Comparison of ENCODE assay signal across 11 mouse cellular contexts in genomic region chr11:101679907-101680306, GRCm38 (mm10). TPM values are rescaled to one million over a fixed set of nuclear protein-coding genes. Genes with fewer than 3 reads are reported as not detected.
DNase-seq lines count a peak whose midpoint lies in the region; ATAC-seq and TF ChIP-seq lines count a peak whose summit lies in the region.
"Had no signal": no experiment of that assay in that cellular context is flagged by ENCODE, and none has a peak within 500 bp of the region (broad histone marks: within the 10 kb centered on the region; RNA-seq: fewer than 3 reads in every experiment).

No protein-coding gene starts in this region.

- no peak for TF ChIP-seq CTCF in kidney, adult 2 months (conservative IDR thresholded peaks at IDR 0.05; ENCODE audit: insufficient read depth, insufficient read length, low read depth, low read length)

- H3K27ac ChIP-seq in kidney, adult 2 months (ENCODE audit: insufficient read depth, low read depth, low read length) = peak overlapping the region; percentile 71
- peak overlapping the region; percentile 72 for H3K27ac ChIP-seq in heart, embryonic 10.5 days
- H3K27ac ChIP-seq: limb, embryonic 12.5 days; lung, embryonic 15.5 days had no signal

- H3K4me3 ChIP-seq in kidney, adult 2 months (ENCODE audit: insufficient read depth, low read depth, low read length) = no peak overlapping the region
- H3K4me3 ChIP-seq in heart, embryonic 10.5 days = no peak overlapping the region
- H3K4me3 ChIP-seq: limb, embryonic 12.5 days; lung, embryonic 15.5 days had no signal

- DNase-seq in kidney, adult 2 months = peak; percentile 77
- DNase-seq in kidney, adult 9 months = no peak
- DNase-seq in heart, embryonic 10.5 days (ENCODE audit: low spot score) = no peak
- DNase-seq in kidney, adult 8-10 months = peak; percentile 46 to 48
- DNase-seq in lung, postnatal 36 days = peak; percentile 81
- no peak for DNase-seq in gastrocnemius, postnatal 10 days
- DNase-seq: gastrocnemius, postnatal 36 days; thymus, postnatal 14 days had no signal

- no peaks in the 10 kb centered on the region for H3K36me3 ChIP-seq in kidney, adult 2 months (ENCODE audit: control insufficient read depth, insufficient read depth, low read length)
- H3K36me3 ChIP-seq in heart, embryonic 10.5 days = no peaks in the 10 kb centered on the region
- H3K36me3 ChIP-seq: limb, embryonic 12.5 days; lung, embryonic 15.5 days had no signal

- ATAC-seq in granulocyte monocyte progenitor cell, adult 5-6 weeks (replicated peaks; ENCODE audit: poor library complexity, severe bottlenecking) = no peak

- H3K4me1 ChIP-seq in kidney, adult 2 months (ENCODE audit: control insufficient read depth, insufficient read depth, low read length) = peaks cover 4% of the 10 kb centered on the region
- H3K4me1 ChIP-seq in heart, embryonic 10.5 days = peaks cover 27% of the 10 kb centered on the region; the same call in 1 of the 2 replicates
- H3K4me1 ChIP-seq: lung, embryonic 15.5 days had no signal

- H3K27me3 ChIP-seq in kidney, adult 2 months (replicated peaks; ENCODE audit: control insufficient read depth, insufficient read depth, low read length) = no peaks in the 10 kb centered on the region
- no peaks in the 10 kb centered on the region for H3K27me3 ChIP-seq in heart, embryonic 10.5 days (ENCODE audit: insufficient read depth, poor library complexity, severe bottlenecking)
- H3K27me3 ChIP-seq: limb, embryonic 12.5 days; lung, embryonic 15.5 days had no signal

- TF ChIP-seq POLR2A in kidney, adult 2 months (IDR thresholded peaks at IDR 0.05; ENCODE audit: low read depth, low read length) = no peak

- WGBS in kidney, adult 2 months = 55% methylated on average over 5 of the region's 7 CpGs
- 50% methylated on average over 5 of the region's 7 CpGs for WGBS in heart, embryonic 10.5 days

- H3K9me3 ChIP-seq in heart, embryonic 10.5 days = no peaks in the 10 kb centered on the region
- H3K9me3 ChIP-seq: limb, embryonic 12.5 days; lung, embryonic 15.5 days had no signal

RNA-seq across cellular contexts. Expression of gene Arl4d, which starts 14.6 kb away (rescaled TPM):
- polyA plus RNA-seq in kidney, adult 2 months (2012; rRNA removed) = 23.1 and 27.2 TPM in 2 replicates
- polyA plus RNA-seq in heart, embryonic 10.5 days (2016; fragmentation: Nextera tagmentation; extraction: Ambion mirVana) = 10.3 and 10.9 TPM in 2 replicates
- total RNA-seq in gastrocnemius, postnatal 10 days (2021) = 10 to 100 TPM in 1 of 2 experiments, 1 to 10 TPM in 1; 7.1 to 10.7 TPM
- 1.1 TPM in 1 of 2 replicates, not detected in the other for total RNA-seq in granulocyte monocyte progenitor cell, adult 5-6 weeks (2014; fragmentation: Nextera tagmentation)
- total RNA-seq in granulocyte monocyte progenitor cell, adult 5-6 weeks (2017) = 0.34 and 0.77 TPM in 2 replicates

RNA-seq across cellular contexts. Expression of gene Dhx8, which starts 52.8 kb away (rescaled TPM):
- polyA plus RNA-seq in kidney, adult 2 months (2012; rRNA removed) = 9.8 and 10.6 TPM in 2 replicates
- polyA plus RNA-seq in heart, embryonic 10.5 days (2016; fragmentation: Nextera tagmentation; extraction: Ambion mirVana) = 28.7 and 33.0 TPM in 2 replicates
- 10 to 100 TPM; 13.7 to 17.6 TPM for total RNA-seq in gastrocnemius, postnatal 10 days (2021)
- total RNA-seq in granulocyte monocyte progenitor cell, adult 5-6 weeks (2014; fragmentation: Nextera tagmentation) = 24.8 and 35.2 TPM in 2 replicates
- total RNA-seq in granulocyte monocyte progenitor cell, adult 5-6 weeks (2017) = 35.2 and 38.3 TPM in 2 replicates

RNA-seq across cellular contexts. Expression of gene Rdm1, which starts 52.9 kb away (rescaled TPM):
- 41.0 and 45.7 TPM in 2 replicates for polyA plus RNA-seq in kidney, adult 2 months (2012; rRNA removed)
- 24.0 and 26.8 TPM in 2 replicates for polyA plus RNA-seq in heart, embryonic 10.5 days (2016; fragmentation: Nextera tagmentation; extraction: Ambion mirVana)
- 10 to 100 TPM; 18.0 to 20.9 TPM for total RNA-seq in gastrocnemius, postnatal 10 days (2021)
- total RNA-seq in granulocyte monocyte progenitor cell, adult 5-6 weeks (2014; fragmentation: Nextera tagmentation) = 6.4 and 28.8 TPM in 2 replicates
- total RNA-seq in granulocyte monocyte progenitor cell, adult 5-6 weeks (2017) = 6.2 and 17.0 TPM in 2 replicates

Comparison
In these comparisons a context has a peak if more than half of its experiments do, and no peak if none do; other contexts are left out.
1. DNase-seq: peak in kidney, adult 2 months (single experiment), kidney, adult 8-10 months (2 of 2) and lung, postnatal 36 days (single experiment); none in kidney, adult 9 months (single experiment), heart, embryonic 10.5 days (single experiment) and gastrocnemius, postnatal 10 days (single experiment).